Mouse (Mus musculus): ENCODE measurements at regions not wholly inside any gene's neighbourhood (a gene's known extent, or its start where the extent isn't known, plus 50 kb on each side); places are given as distances from the start of the nearest gene placed in this dataset.

DNA sequence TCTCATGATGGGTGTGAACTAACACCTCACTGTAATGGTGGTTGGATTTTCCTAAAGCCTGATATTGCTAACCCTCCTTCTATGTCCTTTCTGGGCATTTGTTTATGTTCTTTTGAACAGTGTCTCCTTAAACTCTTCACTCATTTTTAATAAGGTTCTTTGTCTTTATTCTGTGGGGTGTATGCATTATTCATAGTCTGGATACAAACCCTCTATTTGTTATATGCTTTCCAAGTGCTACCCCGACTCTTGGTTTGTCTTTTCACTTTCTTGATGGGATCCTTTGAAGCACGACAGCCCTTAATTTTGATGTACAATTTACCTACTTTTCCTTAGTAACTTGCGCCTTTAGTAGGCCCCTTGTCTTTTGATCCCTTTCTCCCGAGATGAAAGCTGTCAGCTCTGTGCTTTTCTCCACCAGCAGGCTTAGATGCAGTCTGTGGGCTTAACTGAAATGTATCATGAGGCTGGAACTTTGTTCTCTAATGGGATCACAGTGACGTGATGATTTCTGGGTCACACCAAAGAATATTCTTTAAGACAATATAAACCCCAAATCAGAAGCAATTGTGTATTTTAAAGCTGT is 138.0 kb upstream of the Pbx1 start:
- no peak for TF ChIP-seq CTCF (IDR thresholded peaks at IDR 0.05; ENCODE audit: borderline replicate concordance, extremely low read depth, insufficient read depth, insufficient read length)
- no peak for TF ChIP-seq POLR2A (IDR thresholded peaks at IDR 0.05; ENCODE audit: borderline replicate concordance, extremely low read depth, insufficient read depth, insufficient read length, poor library complexity, severe bottlenecking)
- peak; percentile 87 for DNase-seq (ENCODE audit: low read depth)

DNA sequence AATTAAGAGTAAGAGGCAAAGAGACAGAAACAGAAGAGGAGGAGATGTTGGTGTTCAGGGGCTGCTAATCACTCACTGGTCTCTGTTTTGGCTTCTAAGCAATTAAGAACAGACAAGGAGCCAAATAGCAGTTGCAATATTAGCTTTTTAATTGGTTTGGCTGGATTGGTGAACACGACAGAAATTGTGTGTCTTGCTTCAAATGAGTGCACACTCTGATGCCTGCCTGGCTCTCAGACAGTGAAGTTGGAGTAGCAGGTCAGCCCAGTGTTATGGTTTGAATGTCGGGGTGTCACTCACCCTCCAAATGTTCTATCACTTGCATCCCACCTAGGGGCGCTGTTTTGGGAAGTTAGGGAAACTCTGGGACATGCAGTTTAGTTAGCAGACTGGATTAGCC is 120.3 kb upstream of the Pbx1 start:
- no peak for TF ChIP-seq POLR2A (IDR thresholded peaks at IDR 0.05; ENCODE audit: borderline replicate concordance, extremely low read depth, insufficient read depth, insufficient read length, poor library complexity, severe bottlenecking)
- TF ChIP-seq CTCF (IDR thresholded peaks at IDR 0.05; ENCODE audit: borderline replicate concordance, extremely low read depth, insufficient read depth, insufficient read length), result no peak
- DNase-seq (ENCODE audit: low read depth), result peak; percentile 89

DNA sequence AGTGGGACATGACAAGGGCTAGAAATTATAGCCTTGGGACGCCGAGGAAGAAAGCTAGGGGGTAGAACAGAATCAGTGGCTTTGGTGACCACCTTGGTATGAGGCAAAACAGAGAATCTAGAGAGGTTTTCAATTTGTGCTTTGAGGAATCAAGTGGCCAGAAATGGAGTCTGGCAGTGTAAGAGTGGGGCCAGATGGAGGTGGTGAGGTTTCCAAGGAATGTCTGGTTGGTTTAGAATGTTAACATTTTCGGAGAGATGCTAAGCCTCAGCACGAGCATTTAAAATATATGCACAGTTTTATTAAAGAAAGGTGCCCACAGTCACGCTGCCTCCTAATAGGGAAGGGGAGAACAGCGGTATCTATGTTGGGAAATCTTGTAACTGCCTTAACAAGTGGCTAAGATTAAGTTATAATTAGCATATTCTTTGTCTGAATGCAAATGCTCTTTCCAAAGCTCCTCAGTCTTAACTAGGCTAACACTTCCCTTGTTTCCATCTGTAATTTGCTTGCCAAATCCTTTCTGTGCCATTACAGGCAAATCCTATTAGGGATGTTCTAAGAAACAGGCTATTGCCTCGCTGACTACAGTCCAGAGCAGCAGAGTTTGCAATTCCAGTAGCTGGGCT is 117.9 kb upstream of the Pbx1 start:
- TF ChIP-seq CTCF (IDR thresholded peaks at IDR 0.05; ENCODE audit: borderline replicate concordance, extremely low read depth, insufficient read depth, insufficient read length) (no peak), POLR2A (IDR thresholded peaks at IDR 0.05; ENCODE audit: borderline replicate concordance, extremely low read depth, insufficient read depth, insufficient read length, poor library complexity, severe bottlenecking) (no peak)
- DNase-seq (ENCODE audit: low read depth), result peak; percentile 96

DNA sequence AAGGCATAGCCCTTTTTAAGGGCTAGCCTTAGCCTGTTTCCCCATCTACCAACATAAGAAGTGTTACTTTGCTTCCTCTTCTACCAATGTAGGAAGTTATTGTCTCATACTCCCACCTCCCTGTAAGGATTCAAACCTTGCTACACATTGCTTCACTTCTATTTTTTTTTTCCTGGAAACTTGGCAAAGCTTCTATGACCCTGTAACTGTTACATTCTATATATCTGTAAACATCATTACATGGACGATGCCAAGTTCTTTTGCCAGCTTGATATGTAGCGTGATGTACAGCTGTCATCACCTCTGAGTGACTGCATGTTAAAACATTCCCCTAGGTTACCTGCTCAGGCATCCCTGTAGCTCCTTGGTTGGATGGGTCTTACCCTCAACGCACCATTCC is 114.1 kb upstream of the Pbx1 start:
- no peak for TF ChIP-seq POLR2A (IDR thresholded peaks at IDR 0.05; ENCODE audit: borderline replicate concordance, extremely low read depth, insufficient read depth, insufficient read length, poor library complexity, severe bottlenecking)
- TF ChIP-seq CTCF (IDR thresholded peaks at IDR 0.05; ENCODE audit: borderline replicate concordance, extremely low read depth, insufficient read depth, insufficient read length), result no peak
- DNase-seq (ENCODE audit: low read depth), result no peak

DNA sequence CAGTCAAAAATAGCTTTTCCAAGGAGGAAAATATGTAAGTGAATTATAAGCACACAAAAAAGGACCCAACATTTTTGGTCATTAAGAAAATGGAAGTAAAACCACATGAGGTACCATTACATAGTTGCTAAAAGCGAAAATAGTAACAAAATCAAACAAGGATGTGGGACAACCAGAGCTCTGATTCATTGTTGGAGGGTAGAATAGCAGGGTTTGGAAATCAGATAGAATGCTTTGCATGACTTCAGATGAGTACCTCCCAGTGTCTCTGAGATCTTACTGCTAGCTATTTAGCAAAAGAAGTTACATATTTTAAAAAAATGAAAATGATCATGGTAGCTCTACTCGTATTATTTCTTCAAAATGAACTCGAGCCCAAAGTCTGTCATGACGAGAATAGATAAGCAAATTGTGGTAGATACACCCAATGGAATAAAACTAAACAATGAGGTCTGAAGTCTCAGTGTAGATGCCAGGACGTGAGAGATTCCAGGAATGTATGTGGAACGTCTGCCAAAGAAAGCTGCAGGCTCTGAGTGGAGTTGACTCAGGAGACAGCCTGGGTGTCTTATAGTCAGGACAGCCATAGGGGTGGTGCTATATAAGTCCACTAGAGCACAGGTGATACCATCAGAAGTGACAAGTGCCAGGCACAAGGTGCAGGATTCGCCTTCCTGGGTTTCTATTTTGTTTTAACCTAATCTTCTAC is 113.2 kb upstream of the Pbx1 start:
- TF ChIP-seq CTCF (IDR thresholded peaks at IDR 0.05; ENCODE audit: borderline replicate concordance, extremely low read depth, insufficient read depth, insufficient read length) (no peak), POLR2A (IDR thresholded peaks at IDR 0.05; ENCODE audit: borderline replicate concordance, extremely low read depth, insufficient read depth, insufficient read length, poor library complexity, severe bottlenecking) (no peak)
- no peak for DNase-seq (ENCODE audit: low read depth)

DNA sequence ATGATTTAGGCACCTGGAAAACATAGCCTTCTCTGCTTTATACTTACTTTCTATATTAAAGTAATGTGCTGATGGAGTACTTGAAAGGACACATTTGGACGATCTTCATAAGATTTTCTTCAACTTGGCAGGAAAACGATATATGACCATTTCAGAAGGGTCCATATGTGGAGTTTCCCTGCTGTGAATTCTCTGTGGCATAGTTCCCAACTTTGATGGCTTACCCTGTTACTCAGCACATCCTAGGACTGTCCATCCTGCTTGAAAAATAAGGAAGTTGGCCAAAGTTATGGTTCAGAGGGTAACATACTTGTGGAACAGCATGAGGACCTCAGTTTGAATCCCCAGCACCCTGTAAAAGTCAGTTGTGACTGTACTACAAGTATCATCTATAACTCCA is 109.2 kb upstream of the Pbx1 start:
- TF ChIP-seq POLR2A (IDR thresholded peaks at IDR 0.05; ENCODE audit: borderline replicate concordance, extremely low read depth, insufficient read depth, insufficient read length, poor library complexity, severe bottlenecking) (no peak), CTCF (IDR thresholded peaks at IDR 0.05; ENCODE audit: borderline replicate concordance, extremely low read depth, insufficient read depth, insufficient read length) (no peak)
- no peak for DNase-seq (ENCODE audit: low read depth)

DNA sequence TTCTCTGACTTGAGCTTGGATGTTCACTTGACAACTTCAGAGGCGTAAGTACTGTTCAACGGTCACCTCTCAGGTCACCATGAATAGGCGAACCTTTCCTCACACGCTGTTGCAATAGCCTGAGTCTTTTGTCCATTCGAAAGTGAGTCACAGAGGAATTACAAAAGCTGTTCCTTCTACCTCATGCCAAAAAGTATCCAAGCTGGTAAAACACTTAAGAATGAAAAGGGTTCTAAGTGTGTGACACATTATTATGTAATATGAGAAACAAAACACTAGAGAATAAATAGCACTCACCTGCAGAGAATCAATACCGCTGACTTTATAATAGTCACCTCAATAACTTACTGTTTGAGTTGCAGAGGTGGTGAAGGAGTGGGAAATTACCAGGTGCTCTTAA is 86.0 kb upstream of the Pbx1 start:
- no peak for DNase-seq (ENCODE audit: low read depth)
- TF ChIP-seq CTCF (IDR thresholded peaks at IDR 0.05; ENCODE audit: borderline replicate concordance, extremely low read depth, insufficient read depth, insufficient read length) (no peak), POLR2A (IDR thresholded peaks at IDR 0.05; ENCODE audit: borderline replicate concordance, extremely low read depth, insufficient read depth, insufficient read length, poor library complexity, severe bottlenecking) (no peak)

DNA sequence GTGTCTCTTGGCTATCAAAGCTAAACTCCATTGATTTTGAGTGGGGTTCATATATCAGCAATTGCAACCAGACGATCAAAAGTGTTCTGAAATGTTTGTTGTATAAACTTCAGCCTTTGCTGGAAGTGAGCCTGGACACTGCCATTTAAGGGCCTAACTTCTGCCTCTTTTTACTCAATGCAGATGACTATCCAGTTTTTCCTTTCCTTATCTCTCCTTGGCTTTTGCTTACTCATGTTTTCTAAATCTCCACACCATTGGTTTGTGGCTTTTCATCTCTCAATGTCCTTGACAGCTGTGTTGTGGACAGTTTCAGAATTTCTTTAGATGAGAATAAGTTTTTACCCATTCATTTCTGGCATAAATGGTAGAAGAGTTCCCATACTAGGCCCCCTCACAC is 74.3 kb upstream of the Pbx1 start:
- TF ChIP-seq CTCF (IDR thresholded peaks at IDR 0.05; ENCODE audit: borderline replicate concordance, extremely low read depth, insufficient read depth, insufficient read length), result no peak
- TF ChIP-seq POLR2A (IDR thresholded peaks at IDR 0.05; ENCODE audit: borderline replicate concordance, extremely low read depth, insufficient read depth, insufficient read length, poor library complexity, severe bottlenecking), result no peak
- DNase-seq (ENCODE audit: low read depth), result no peak

DNA sequence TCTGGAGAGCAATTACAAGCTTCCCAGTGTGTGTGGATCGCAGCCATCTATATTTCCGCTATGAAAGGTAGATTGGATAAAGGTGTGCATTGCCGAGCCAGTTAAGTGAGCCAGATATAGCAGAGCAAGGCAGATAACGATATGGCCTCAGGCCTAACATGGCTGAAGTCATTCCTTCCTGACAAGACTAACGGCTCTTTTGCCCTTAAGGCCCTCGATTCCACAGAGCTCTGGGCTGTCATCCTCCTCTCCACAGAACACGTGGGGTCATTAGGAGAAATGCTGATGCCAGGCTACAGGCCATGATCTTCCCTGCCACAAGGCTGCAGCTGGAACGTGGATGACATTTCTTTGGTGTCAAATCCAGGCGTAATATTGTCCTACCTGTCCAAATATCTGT is 72.7 kb upstream of the Pbx1 start:
- DNase-seq (ENCODE audit: low read depth), result peak; percentile 49
- TF ChIP-seq POLR2A (IDR thresholded peaks at IDR 0.05; ENCODE audit: borderline replicate concordance, extremely low read depth, insufficient read depth, insufficient read length, poor library complexity, severe bottlenecking), result no peak
- no peak for TF ChIP-seq CTCF (IDR thresholded peaks at IDR 0.05; ENCODE audit: borderline replicate concordance, extremely low read depth, insufficient read depth, insufficient read length)

DNA sequence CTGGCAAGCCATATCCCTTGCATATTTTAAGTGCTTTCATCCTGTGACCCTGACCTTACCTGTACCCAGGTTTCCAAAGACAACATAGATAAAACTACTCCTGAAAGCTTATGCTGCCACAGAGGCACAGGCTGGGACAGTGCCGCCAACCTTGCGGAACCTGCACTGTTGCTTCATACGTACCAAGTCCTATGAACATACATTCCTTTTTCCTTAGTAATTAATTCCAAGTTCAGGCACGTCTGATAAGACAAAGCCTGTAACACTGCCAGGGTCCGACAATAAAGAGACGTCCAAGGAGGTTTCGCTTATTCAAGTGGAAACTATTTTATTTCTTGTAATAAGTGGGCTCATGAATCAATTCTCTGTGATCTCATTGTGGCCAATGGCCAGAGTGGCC is 70.2 kb upstream of the Pbx1 start:
- DNase-seq (ENCODE audit: low read depth), result peak; percentile 59
- no peak for TF ChIP-seq CTCF (IDR thresholded peaks at IDR 0.05; ENCODE audit: borderline replicate concordance, extremely low read depth, insufficient read depth, insufficient read length)
- TF ChIP-seq POLR2A (IDR thresholded peaks at IDR 0.05; ENCODE audit: borderline replicate concordance, extremely low read depth, insufficient read depth, insufficient read length, poor library complexity, severe bottlenecking), result no peak

DNA sequence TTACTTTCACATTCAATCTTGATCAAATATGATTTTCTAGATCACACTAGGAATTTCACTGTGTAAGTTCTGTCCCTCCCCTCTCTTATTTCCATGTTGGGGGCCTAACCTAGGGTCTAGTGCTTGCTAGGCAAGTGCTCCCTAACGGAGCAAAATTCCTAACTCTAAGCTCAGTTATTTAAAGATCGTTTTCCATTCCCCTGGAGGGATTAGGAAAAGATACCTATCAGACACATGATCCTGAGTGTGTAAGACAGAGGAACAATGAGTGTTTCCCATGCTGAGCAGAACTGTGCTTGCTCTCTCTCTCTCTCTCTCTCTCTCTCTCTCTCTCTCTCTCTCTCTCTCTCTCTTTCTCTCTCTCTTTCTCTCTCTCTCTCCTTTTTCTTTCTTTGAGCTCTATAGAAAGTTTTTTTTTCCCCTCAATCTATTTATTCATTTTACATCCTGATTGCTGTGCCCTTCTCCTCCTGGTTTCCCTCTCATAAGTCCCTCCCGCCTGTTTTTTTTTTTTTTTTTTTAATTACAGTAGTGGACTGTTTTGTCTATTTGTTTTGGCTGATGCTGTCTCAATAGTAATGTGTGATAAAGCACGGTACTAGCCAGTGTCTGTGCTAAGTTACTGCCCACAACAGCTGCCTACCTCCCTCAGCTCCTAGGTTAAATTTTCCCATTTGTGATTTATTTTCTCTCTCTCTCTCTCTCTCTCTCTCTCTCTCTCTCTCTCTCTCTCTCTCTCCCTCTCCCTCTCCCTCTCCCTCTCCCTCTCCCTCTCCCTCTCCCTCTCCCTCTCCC is 69.5 kb upstream of the Pbx1 start:
- no peak for DNase-seq (ENCODE audit: low read depth)
- no peak for TF ChIP-seq POLR2A (IDR thresholded peaks at IDR 0.05; ENCODE audit: borderline replicate concordance, extremely low read depth, insufficient read depth, insufficient read length, poor library complexity, severe bottlenecking)
- no peak for TF ChIP-seq CTCF (IDR thresholded peaks at IDR 0.05; ENCODE audit: borderline replicate concordance, extremely low read depth, insufficient read depth, insufficient read length)
